Mouse (Mus musculus) retina, postnatal 1 day (tissue): ENCODE measurements at regions not wholly inside any gene's neighbourhood (a gene's known extent, or its start where the extent isn't known, plus 50 kb on each side); places are given as distances from the start of the nearest gene placed in this dataset.

ENCODE experiments used
- DNase-seq: peaks from one replicate; pipeline ENCODE4 v3.0.0-alpha.2; 2012

DNA sequence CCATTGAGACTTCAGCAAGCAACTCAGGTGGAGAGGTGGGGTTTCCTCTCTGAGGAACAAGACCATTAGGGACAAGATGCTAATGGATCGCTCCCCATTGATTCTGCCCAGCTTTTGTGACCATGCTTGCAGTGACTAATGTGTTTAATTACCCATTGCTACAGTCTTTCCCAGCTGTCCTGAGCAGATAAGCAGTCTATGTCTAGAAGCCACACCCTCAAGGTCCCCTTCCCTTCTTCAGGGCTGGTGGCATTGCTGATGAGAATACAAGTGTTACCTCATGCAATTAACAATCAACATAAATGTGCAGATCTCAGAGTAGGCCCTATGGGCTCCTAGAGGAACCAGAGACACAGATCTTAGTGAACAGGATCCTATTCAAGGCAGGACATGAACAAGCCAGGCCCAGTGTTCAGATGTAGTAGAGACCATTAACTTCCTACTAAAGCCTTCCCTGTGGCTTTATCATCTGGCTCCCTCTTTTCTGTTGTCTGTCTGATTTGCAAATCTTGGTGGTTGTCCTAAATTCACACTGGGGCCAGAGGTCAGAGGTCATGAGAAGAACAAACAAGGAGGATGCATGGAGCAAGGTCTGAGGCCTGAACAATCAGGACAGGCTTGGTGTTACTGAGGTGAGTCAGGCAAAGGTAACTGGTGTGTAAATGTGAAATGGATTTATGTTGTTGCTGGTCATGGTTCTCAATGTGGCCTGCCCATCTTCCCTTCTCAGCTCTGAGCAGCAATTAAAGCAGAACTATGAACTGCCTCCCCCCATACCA, 56.8 kb downstream of the Odc1 start:
- no peak for DNase-seq

- no peak for DNase-seq
These were observed 59.0 kb downstream of the Odc1 start for GRCm38 (mm10) chr12:17603576-17603975.

DNA sequence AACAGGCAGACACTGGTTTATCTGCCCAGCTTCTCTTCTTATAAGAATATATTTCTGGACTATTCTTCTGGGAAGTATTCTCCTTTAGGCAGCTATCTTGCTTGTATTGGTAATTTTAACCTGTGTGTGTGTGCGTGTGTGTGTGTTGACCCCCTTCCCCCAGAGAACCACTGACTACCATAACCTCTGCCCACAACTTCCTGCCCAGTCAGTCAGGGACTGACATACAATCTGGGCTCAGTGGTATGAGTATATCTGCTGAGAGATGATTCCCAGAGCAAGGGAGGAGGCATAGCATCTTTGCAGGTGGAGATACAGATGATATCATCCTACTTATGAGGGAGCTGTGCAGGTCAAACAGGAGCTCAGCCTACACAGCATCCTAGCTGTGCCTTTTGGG, 65.8 kb downstream of the Odc1 start:
- no peak for DNase-seq

DNA sequence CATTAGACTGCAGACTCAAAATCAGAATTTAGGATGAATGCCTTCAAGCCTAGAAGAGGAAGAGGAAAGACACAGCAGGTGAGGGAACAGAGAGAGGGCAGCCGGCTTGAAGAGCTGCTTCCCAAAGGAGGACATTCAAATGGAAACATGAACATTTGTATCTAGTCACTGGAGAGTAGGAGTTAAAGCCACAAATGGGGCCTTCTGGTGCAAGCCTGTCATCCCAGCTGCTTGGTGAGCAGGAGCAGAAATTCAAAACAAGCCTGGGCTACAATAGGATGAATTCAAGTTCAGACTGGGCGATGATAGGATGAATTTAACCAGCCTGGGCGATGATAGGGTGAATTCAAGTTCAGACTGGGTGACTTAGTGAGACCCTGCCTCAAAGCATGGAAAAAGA, 67.4 kb downstream of the Odc1 start:
- no peak for DNase-seq

- DNase-seq, result no peak
These were observed 72.4 kb upstream of the Hpcal1 start for GRCm38 (mm10) chr12:17618300-17618699.

GRCm38 (mm10) chr12:17620226-17620625, 70.4 kb upstream of the Hpcal1 start:
- peak; percentile 28 for DNase-seq

DNA sequence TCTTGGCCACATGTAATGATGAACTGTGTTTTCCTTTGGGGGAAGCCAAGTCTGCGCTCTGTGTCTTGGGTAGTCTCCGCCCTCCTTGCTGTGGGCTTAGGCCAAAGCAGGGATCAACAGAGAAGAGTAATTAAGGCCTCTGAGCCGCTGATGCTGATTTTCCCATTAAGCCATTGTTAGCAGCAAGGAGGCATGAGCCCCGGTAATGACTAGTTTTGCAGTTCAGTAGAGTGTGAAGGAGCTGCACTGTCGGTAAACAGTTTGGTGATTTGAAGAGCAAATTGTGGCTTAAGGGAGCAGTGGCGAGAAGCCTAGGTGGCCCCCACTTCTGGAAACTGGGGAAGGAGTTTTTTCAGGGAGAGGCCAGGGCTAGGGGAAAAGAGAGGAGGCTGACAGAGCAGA, 69.2 kb upstream of the Hpcal1 start:
- peak; percentile 92 for DNase-seq

DNA sequence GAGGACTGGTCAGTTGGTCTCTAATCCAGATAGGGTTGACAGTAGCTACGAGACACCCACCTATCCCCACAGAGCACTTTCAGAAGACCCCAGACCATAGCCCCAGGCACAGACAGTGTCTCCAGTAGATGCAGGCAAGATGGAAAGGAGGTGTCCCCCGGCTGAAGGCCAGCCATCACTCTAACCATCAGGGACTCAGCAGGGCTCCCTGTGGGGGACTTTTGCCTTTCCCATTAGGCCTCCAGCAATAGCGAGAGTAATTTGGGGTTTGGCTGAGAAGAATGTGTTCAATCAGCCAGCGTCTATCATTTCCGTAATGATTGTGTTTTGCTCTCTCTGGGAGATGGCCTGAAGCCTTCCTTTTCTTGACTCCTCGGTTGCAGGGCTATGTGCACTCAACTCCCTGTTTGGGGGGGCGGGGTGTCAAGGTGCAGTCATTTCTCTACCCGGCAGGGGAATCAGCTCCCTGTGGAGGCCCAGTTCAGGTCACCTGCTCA, 68.1 kb upstream of the Hpcal1 start:
- peak; percentile 57 for DNase-seq

- peak; percentile 94 for DNase-seq
These were observed 64.6 kb upstream of the Hpcal1 start for GRCm38 (mm10) chr12:17626043-17626442.

DNA sequence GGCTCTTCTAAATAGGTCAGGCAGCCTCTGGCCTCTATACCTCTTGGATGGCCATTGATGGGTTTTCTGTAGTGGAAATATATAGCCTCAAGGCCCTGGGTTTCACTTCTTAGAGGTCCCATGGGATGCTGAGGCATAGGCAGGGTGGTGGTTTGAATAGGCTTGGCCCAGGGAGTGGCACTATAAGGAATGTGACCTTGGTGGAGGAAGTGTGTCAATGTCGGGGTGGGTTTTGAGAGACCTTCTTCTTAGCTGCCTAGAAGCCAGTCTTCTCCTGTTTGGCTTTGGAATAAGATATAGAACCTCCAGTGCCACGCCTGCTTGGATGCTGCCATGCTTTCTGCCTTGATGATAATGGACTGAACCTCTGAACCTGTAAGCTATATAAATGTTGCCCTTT, 59.5 kb upstream of the Hpcal1 start:
- DNase-seq, result no peak

GRCm38 (mm10) chr12:17636146-17636545, 54.5 kb upstream of the Hpcal1 start:
- DNase-seq, result no peak

DNA sequence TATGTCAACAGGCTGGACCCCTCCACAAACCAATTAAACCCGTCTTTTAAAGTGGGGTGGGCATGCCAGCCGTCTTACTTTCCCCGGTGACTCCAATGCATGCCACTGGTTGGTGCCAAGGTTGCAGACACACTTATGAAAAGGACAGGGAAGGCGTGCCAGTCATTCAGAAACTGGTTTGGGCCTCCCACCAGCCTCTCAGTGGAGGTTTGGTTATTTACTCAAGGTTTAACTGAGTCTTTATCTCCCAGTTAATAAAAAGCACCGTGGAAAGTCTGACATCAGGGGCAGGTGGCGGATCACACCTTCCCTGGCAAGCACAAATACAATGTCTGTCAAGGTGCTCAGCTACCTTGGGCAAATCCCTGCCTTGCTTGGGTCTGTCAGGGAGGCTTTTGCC, 54.1 kb upstream of the Hpcal1 start:
- no peak for DNase-seq
